Mouse (Mus musculus): ENCODE data around the gene Nmb. TPM values are rescaled to one million over a fixed set of nuclear protein-coding genes. Genes with fewer than 3 reads are reported as not detected.

Gene Nmb
- polyA plus RNA-seq, 1 experiment from 2014 or later: 5.9 TPM

GRCm38 (mm10) chr7:80893753-80894129, 11.1 kb downstream of the Nmb start:
- no peak for DNase-seq (ENCODE audit: extremely low spot score, low spot score)
- Histone ChIP-seq H3K36me3 (replicated peaks) (peaks cover 97% of the 10 kb centered on the region), H3K27me3 (ENCODE audit: poor library complexity, severe bottlenecking) (no peaks in the 10 kb centered on the region), H3K27ac (no peak overlapping the region), H3K9me3 (no peaks in the 10 kb centered on the region), H3K4me1 (peaks cover 13% of the 10 kb centered on the region), H3K4me3 (no peak overlapping the region)
- 87% methylated on average over 6 of the region's 6 CpGs for WGBS

GRCm38 (mm10) chr7:80893086-80893752, 11.7 kb downstream of the Nmb start:
- Histone ChIP-seq H3K4me1 (peaks cover 16% of the 10 kb centered on the region), H3K9me3 (no peaks in the 10 kb centered on the region), H3K36me3 (replicated peaks) (peaks cover 97% of the 10 kb centered on the region), H3K27me3 (ENCODE audit: poor library complexity, severe bottlenecking) (no peaks in the 10 kb centered on the region), H3K4me3 (no peak overlapping the region), H3K27ac (no peak overlapping the region)
- DNase-seq (ENCODE audit: extremely low spot score, low spot score): no peak
- 92% methylated on average over 15 of the region's 15 CpGs for WGBS

GRCm38 (mm10) chr7:80889841-80890241, 15.0 kb downstream of the Nmb start:
- peaks cover 16% of the 10 kb centered on the region for H3K4me1 ChIP-seq
- no peak overlapping the region for H3K4me3 ChIP-seq
- H3K27me3 ChIP-seq (ENCODE audit: poor library complexity, severe bottlenecking): no peaks in the 10 kb centered on the region
- DNase-seq (ENCODE audit: extremely low spot score, low spot score): no peak
- peaks cover 70% of the 10 kb centered on the region for H3K36me3 ChIP-seq (replicated peaks)
- no peaks in the 10 kb centered on the region for H3K9me3 ChIP-seq
- peak overlapping the region; percentile 61 for H3K27ac ChIP-seq
- WGBS: 80% methylated on average over 13 of the region's 13 CpGs

- no peaks in the 10 kb centered on the region for H3K9me3 ChIP-seq
- 45% methylated on average over 9 of the region's 9 CpGs for WGBS
- H3K36me3 ChIP-seq (replicated peaks): peaks cover 62% of the 10 kb centered on the region
Observed at GRCm38 (mm10) chr7:80889021-80889511, 15.8 kb downstream of the Nmb start.

GRCm38 (mm10) chr7:80888595-80888994, 16.3 kb downstream of the Nmb start:
- Histone ChIP-seq H3K4me3 (no peak overlapping the region), H3K9me3 (no peaks in the 10 kb centered on the region), H3K4me1 (peaks cover 16% of the 10 kb centered on the region), H3K27me3 (ENCODE audit: poor library complexity, severe bottlenecking) (no peaks in the 10 kb centered on the region), H3K36me3 (replicated peaks) (peaks cover 57% of the 10 kb centered on the region), H3K27ac (peak overlapping the region; percentile 61)
- 79% methylated on average over 7 of the region's 7 CpGs for WGBS
- DNase-seq (ENCODE audit: extremely low spot score, low spot score): no peak

More at GRCm38 (mm10) chr7:80889021-80889511, 15.8 kb downstream of the Nmb start:
- no peak overlapping the region for H3K4me3 ChIP-seq
- DNase-seq (ENCODE audit: extremely low spot score, low spot score): peak; percentile 60
- H3K27me3 ChIP-seq (ENCODE audit: poor library complexity, severe bottlenecking): no peaks in the 10 kb centered on the region
- peak overlapping the region; percentile 61 for H3K27ac ChIP-seq
- H3K4me1 ChIP-seq: peaks cover 16% of the 10 kb centered on the region

- Histone ChIP-seq H3K4me1 (peaks cover 23% of the 10 kb centered on the region), H3K4me3 (no peak overlapping the region), H3K9me3 (no peaks in the 10 kb centered on the region), H3K27me3 (ENCODE audit: poor library complexity, severe bottlenecking) (no peaks in the 10 kb centered on the region), H3K36me3 (replicated peaks) (peaks cover 28% of the 10 kb centered on the region), H3K27ac (no peak overlapping the region)
- 14% methylated on average over 1 of the region's 1 CpGs for WGBS
- DNase-seq (ENCODE audit: extremely low spot score, low spot score): no peak
Observed at GRCm38 (mm10) chr7:80885666-80886065, 19.2 kb downstream of the Nmb start.

GRCm38 (mm10) chr7:80882830-80883505, 21.9 kb downstream of the Nmb start:
- no peaks in the 10 kb centered on the region for H3K27me3 ChIP-seq (ENCODE audit: poor library complexity, severe bottlenecking)
- 27% methylated on average over 14 of the region's 14 CpGs for whole genome bisulfite sequencing
- peak overlapping the region; percentile 31 for H3K4me3 ChIP-seq
- no peak overlapping the region for H3K27ac ChIP-seq
- H3K4me1 ChIP-seq: peaks cover 8% of the 10 kb centered on the region
- no peak for DNase-seq (ENCODE audit: extremely low spot score, low spot score)
- H3K9me3 ChIP-seq: no peaks in the 10 kb centered on the region
- H3K36me3 ChIP-seq (replicated peaks): peaks cover 9% of the 10 kb centered on the region

GRCm38 (mm10) chr7:80875727-80876126, 29.1 kb downstream of the Nmb start:
- Histone ChIP-seq H3K36me3 (replicated peaks) (peaks cover 70% of the 10 kb centered on the region), H3K9me3 (no peaks in the 10 kb centered on the region), H3K4me3 (no peak overlapping the region), H3K4me1 (peaks cover 10% of the 10 kb centered on the region; the same call in 1 of the 2 replicates), H3K27ac (no peak overlapping the region), H3K27me3 (ENCODE audit: poor library complexity, severe bottlenecking) (peaks cover 41% of the 10 kb centered on the region)
- 16% methylated on average over 37 of the region's 37 CpGs for WGBS
- no peak for DNase-seq (ENCODE audit: extremely low spot score, low spot score)

GRCm38 (mm10) chr7:80873631-80874030, 31.2 kb downstream of the Nmb start:
- H3K36me3 ChIP-seq (replicated peaks): peaks cover 91% of the 10 kb centered on the region
- 95% methylated on average over 2 of the region's 2 CpGs for WGBS

GRCm38 (mm10) chr7:80873038-80873437, 31.8 kb downstream of the Nmb start:
- Histone ChIP-seq H3K27ac (no peak overlapping the region), H3K4me1 (peaks cover 10% of the 10 kb centered on the region; the same call in 1 of the 2 replicates), H3K9me3 (no peaks in the 10 kb centered on the region), H3K4me3 (no peak overlapping the region), H3K36me3 (replicated peaks) (peaks cover 95% of the 10 kb centered on the region), H3K27me3 (ENCODE audit: poor library complexity, severe bottlenecking) (peaks cover 41% of the 10 kb centered on the region)
- 94% methylated on average over 5 of the region's 5 CpGs for WGBS
- DNase-seq (ENCODE audit: extremely low spot score, low spot score): no peak

More at GRCm38 (mm10) chr7:80873631-80874030, 31.2 kb downstream of the Nmb start:
- Histone ChIP-seq H3K27me3 (ENCODE audit: poor library complexity, severe bottlenecking) (peaks cover 41% of the 10 kb centered on the region), H3K4me3 (no peak overlapping the region), H3K4me1 (peaks cover 10% of the 10 kb centered on the region; the same call in 1 of the 2 replicates), H3K9me3 (no peaks in the 10 kb centered on the region), H3K27ac (no peak overlapping the region)
- no peak for DNase-seq (ENCODE audit: extremely low spot score, low spot score)

GRCm38 (mm10) chr7:80868686-80869085, 36.2 kb downstream of the Nmb start:
- no peaks in the 10 kb centered on the region for H3K9me3 ChIP-seq
- H3K36me3 ChIP-seq (replicated peaks): peaks cover 94% of the 10 kb centered on the region
- peaks cover 2% of the 10 kb centered on the region; the same call in 1 of the 2 replicates for H3K4me1 ChIP-seq
- peaks cover 5% of the 10 kb centered on the region for H3K27me3 ChIP-seq (ENCODE audit: poor library complexity, severe bottlenecking)
- H3K27ac ChIP-seq: no peak overlapping the region
- no peak overlapping the region for H3K4me3 ChIP-seq
- no peak for DNase-seq (ENCODE audit: extremely low spot score, low spot score)
- 95% methylated on average over 2 of the region's 2 CpGs for WGBS

- no peak for DNase-seq (ENCODE audit: extremely low spot score, low spot score)
- H3K4me1 ChIP-seq: peaks cover 20% of the 10 kb centered on the region
- no peak overlapping the region for H3K27ac ChIP-seq
- no peaks in the 10 kb centered on the region for H3K27me3 ChIP-seq (ENCODE audit: poor library complexity, severe bottlenecking)
- no peaks in the 10 kb centered on the region for H3K9me3 ChIP-seq
- no peak overlapping the region for H3K4me3 ChIP-seq
- peaks cover 84% of the 10 kb centered on the region for H3K36me3 ChIP-seq (replicated peaks)
- WGBS: 93% methylated on average over 7 of the region's 7 CpGs
Observed at GRCm38 (mm10) chr7:80866514-80867147, 38.2 kb downstream of the Nmb start.

- no peak for DNase-seq (ENCODE audit: extremely low spot score, low spot score)
- H3K36me3 ChIP-seq (replicated peaks): peaks cover 74% of the 10 kb centered on the region
- no peaks in the 10 kb centered on the region for H3K27me3 ChIP-seq (ENCODE audit: poor library complexity, severe bottlenecking)
- H3K4me3 ChIP-seq: no peak overlapping the region
- no peaks in the 10 kb centered on the region for H3K9me3 ChIP-seq
- 93% methylated on average over 7 of the region's 7 CpGs for WGBS
- no peak overlapping the region for H3K27ac ChIP-seq
- peaks cover 27% of the 10 kb centered on the region for H3K4me1 ChIP-seq
Observed at GRCm38 (mm10) chr7:80865521-80865920, 39.4 kb downstream of the Nmb start.

Measured in forebrain, embryonic 10.5 days (tissue).